Mouse (Mus musculus): ENCODE results near the gene Olfr808.

Gene Olfr808

GRCm38 (mm10) chr10:129765182-129765581 lies at the start of gene Olfr808:
TSS of gene Olfr808 (plus strand) at chr10:129765482.
- DNase-seq (ENCODE audit: low spot score) = no peak

GRCm38 (mm10) chr10:129729275-129729674 lies 36.0 kb upstream of the Olfr808 start, which contains the start of gene Olfr805:
TSS of gene Olfr805 (minus strand) at chr10:129729375.
- DNase-seq (ENCODE audit: low spot score) = no peak

GRCm38 (mm10) chr10:129741821-129742220 lies 23.5 kb upstream of the Olfr808 start, which contains the start of gene Olfr806:
TSS of gene Olfr806 (minus strand) at chr10:129741921.
- DNase-seq (ENCODE audit: low spot score) = no peak

- no peak for DNase-seq (ENCODE audit: low spot score)
Observed at GRCm38 (mm10) chr10:129757693-129758092, 7.6 kb upstream of the Olfr808 start, which contains the start of gene Olfr807. TSS of gene Olfr807 (minus strand) at chr10:129757793.

GRCm38 (mm10) chr10:129774338-129774737 lies 9.1 kb downstream of the Olfr808 start, which contains the start of gene Olfr809:
TSS of gene Olfr809 (plus strand) at chr10:129774638.
- DNase-seq (ENCODE audit: low spot score) = no peak

GRCm38 (mm10) chr10:129778123-129778522 lies 12.8 kb downstream of the Olfr808 start:
- DNase-seq (ENCODE audit: low spot score) = no peak

- no peak for DNase-seq (ENCODE audit: low spot score)
Observed at GRCm38 (mm10) chr10:129794817-129795216, 29.5 kb downstream of the Olfr808 start, which contains the start of gene Olfr810. TSS of gene Olfr810 (minus strand) at chr10:129794917.

- no peak for DNase-seq (ENCODE audit: low spot score)
Observed at GRCm38 (mm10) chr10:129804296-129804695, 39.0 kb downstream of the Olfr808 start, which contains the start of gene Olfr811. TSS of gene Olfr811 (minus strand) at chr10:129804396.

Measured in ovary, postnatal 14 days (tissue).